Mouse (Mus musculus) embryonic fibroblast, embryonic 13.5 days (primary cell): ENCODE measurements at regions not wholly inside any gene's neighbourhood (a gene's known extent, or its start where the extent isn't known, plus 50 kb on each side); places are given as distances from the start of the nearest gene placed in this dataset.

Source experiments
- H3K27ac ChIP-seq: 2 replicates; pipeline ENCODE4 v1.5.1; 2012; ENCODE audit warnings: low read length, control low read depth, inconsistent platforms; ENCODE audit not compliant: insufficient read depth
- H3K4me1 ChIP-seq: 2 replicates; pipeline ENCODE4 v1.6.1; 2011; ENCODE audit warnings: low read length; ENCODE audit not compliant: control insufficient read depth, insufficient read depth
- H3K4me3 ChIP-seq: 2 replicates; pipeline ENCODE4 v1.5.1; 2011; ENCODE audit warnings: mild to moderate bottlenecking, control low read depth, low read length; ENCODE audit not compliant: insufficient read depth
- CTCF ChIP-seq: IDR thresholded peaks from 2 replicates; pipeline ENCODE4 v1.5.1; 2011; ENCODE audit warnings: mild to moderate bottlenecking, control low read depth, low read length, moderate library complexity, borderline replicate concordance; ENCODE audit not compliant: insufficient read depth
- POLR2A ChIP-seq: IDR thresholded peaks from 2 replicates; pipeline ENCODE4 v1.6.1; 2011; ENCODE audit warnings: low read depth, mild to moderate bottlenecking, control low read depth, low read length, moderate library complexity

DNA sequence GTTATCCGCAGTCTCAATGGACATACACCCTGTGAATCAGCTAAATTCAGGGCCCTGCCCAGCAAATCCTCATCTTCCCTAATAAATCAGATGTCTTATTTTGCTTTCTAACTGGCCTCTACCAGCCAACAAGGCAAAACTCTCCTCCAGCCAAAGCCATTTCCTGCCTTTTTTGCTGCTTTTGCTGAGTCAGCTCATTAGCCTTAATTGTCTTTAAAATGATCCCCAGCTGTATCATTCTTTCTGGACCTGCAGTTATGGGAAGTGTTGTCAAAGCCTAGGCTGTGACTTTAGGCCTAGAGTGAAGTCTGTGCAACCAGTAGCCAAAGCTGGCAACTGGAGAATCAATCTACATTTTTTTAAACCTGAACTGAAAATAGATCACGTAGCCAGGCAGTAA is 81.4 kb downstream of the Mtpn start:
- H3K4me3 ChIP-seq, result no peak overlapping the region
- H3K4me1 ChIP-seq, result no peaks in the 10 kb centered on the region
- H3K27ac ChIP-seq, result no peak overlapping the region
- TF ChIP-seq POLR2A (no peak), CTCF (no peak)

DNA sequence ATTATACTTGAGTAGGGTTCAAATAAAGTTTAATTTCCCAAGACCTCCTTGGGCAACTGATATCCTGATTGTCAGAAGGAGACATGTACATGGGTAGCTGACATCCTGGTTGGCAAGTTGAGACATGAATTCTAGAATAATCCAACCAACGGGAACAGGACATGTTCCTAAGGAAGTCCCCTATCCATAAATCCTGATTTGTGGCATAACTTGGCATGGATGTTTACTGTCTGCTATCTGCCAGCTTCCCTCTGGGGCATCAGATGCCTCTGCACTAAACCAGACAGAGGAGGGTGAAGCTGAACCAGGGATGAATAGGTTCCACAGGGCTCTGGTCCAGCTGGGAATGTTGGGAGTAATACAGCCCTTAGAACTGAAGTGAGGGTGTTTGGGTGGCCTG is 94.7 kb downstream of the Mtpn start:
- no peak overlapping the region for H3K4me3 ChIP-seq
- H3K4me1 ChIP-seq, result no peaks in the 10 kb centered on the region
- TF ChIP-seq CTCF (no peak), POLR2A (no peak)
- no peak overlapping the region for H3K27ac ChIP-seq

- Histone ChIP-seq H3K4me1 (peaks cover 12% of the 10 kb centered on the region), H3K27ac (peak overlapping the region; percentile 99), H3K4me3 (no peak overlapping the region)
- TF ChIP-seq CTCF (no peak), POLR2A (no peak)
Measured at GRCm38 (mm10) chr6:35426301-35426700, 100.4 kb upstream of the Fam180a start.

- TF ChIP-seq POLR2A, result no peak
- TF ChIP-seq CTCF, result no peak
- H3K27ac ChIP-seq, result peak overlapping the region; percentile 99
- H3K4me1 ChIP-seq, result peaks cover 12% of the 10 kb centered on the region
- H3K4me3 ChIP-seq, result no peak overlapping the region
Measured at GRCm38 (mm10) chr6:35424521-35424920, 98.6 kb upstream of the Fam180a start.

DNA sequence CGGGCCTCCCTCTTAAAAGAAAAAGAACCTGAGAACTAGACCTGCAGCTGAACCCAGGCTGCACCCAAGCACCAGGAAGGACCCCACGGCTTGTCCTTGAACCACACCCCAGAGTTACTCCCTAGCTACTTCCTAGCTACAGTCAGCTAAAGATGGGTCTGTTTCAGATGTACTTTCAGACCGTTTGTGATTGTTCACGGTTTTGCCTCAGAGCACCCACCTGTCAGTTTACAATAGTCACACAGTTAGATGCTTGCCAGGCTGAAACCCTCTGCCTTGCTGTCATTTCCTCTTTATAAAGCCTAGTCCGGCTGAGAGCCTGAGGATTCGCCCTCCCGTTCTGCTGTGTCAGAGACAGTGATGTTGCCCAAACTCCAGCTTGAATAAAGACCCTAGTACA is 95.0 kb upstream of the Fam180a start:
- TF ChIP-seq POLR2A, result no peak
- no peak for TF ChIP-seq CTCF
- H3K27ac ChIP-seq, result no peak overlapping the region
- H3K4me1 ChIP-seq, result peaks cover 10% of the 10 kb centered on the region
- H3K4me3 ChIP-seq, result no peak overlapping the region

DNA sequence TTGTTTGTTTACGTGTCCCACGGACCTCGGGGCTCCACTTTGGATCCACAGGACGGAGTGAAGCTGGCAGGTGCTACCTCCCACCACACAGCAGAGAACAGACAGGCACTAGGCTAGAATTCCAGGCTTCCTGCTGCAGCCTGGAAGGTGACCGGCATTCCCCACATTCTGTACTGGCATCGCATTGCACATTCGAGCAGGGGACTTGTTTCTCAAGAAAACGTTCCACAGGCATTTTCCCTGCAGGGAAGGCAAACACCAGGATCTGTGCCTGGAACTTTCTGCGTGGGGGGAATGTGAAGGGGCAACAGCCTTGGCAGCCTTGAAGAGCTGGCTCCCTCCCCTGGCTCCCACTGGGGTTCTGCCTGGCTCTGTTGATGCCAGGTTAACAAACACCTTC is 79.1 kb upstream of the Fam180a start:
- no peak overlapping the region for H3K27ac ChIP-seq
- no peaks in the 10 kb centered on the region for H3K4me1 ChIP-seq
- TF ChIP-seq CTCF (no peak), POLR2A (no peak)

GRCm38 (mm10) chr6:35403341-35403910 is 77.5 kb upstream of the Fam180a start:
- no peak for TF ChIP-seq POLR2A
- TF ChIP-seq CTCF, result no peak
- Histone ChIP-seq H3K4me1 (no peaks in the 10 kb centered on the region), H3K4me3 (no peak overlapping the region), H3K27ac (no peak overlapping the region)

More for the DNA sequence above, 79.1 kb upstream of the Fam180a start:
- no peak overlapping the region for H3K4me3 ChIP-seq

DNA sequence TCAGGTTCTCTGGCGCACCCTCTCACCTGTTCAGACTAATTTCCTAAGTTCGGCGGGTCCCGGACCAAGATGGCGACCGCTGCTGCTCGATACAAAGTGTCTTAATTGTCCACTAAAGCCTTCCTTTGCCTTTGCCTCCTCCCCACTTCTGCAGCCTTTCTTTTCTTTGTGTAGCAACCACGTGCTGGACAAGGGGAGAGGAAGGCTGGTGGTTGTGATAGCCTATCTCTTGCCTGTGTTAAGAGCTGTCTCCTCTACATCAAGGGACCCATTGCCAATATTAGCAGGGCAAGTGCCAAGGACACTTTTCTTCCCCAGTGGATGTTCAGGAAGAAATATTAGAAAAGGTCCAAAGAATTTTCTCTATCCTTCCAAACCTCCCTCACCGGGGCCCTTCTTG is 69.8 kb upstream of the Fam180a start:
- H3K4me3 ChIP-seq, result no peak overlapping the region
- no peak for TF ChIP-seq CTCF
- TF ChIP-seq POLR2A, result no peak
- H3K27ac ChIP-seq, result no peak overlapping the region
- H3K4me1 ChIP-seq, result no peaks in the 10 kb centered on the region

- Histone ChIP-seq H3K4me3 (no peak overlapping the region), H3K27ac (peak overlapping the region; percentile 20; the same call in 1 of the 2 replicates), H3K4me1 (peaks cover 7% of the 10 kb centered on the region; the same call in 1 of the 2 replicates)
- no peak for TF ChIP-seq POLR2A
- TF ChIP-seq CTCF, result no peak
Measured at GRCm38 (mm10) chr6:35388827-35389226, 62.9 kb upstream of the Fam180a start.

DNA sequence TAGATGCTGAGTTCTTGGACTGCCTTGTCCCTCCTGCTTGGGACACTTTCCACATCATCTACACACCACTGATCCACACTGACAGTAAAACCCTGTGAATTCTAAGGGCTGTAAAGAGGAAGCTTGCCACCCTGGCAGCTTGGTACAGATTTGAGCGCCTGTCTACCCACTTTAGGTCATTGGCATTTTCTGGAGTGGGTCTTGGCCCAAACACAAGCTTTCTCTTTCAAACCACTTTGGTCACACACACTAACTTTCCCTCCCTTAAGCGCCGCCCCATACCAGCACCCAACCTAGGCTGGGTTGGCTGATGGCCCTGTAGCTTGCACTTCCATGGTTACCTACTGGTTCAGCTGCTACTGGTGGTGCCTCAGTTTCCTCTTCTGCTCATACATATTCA is 55.6 kb upstream of the Fam180a start:
- 0 out of 2 replicates have a peak, but pooled peaks cover 3% of the 10 kb centered on the region for H3K4me1 ChIP-seq
- H3K4me3 ChIP-seq, result no peak overlapping the region
- TF ChIP-seq CTCF, result no peak
- TF ChIP-seq POLR2A, result no peak
- no peak overlapping the region for H3K27ac ChIP-seq
